Mouse (Mus musculus): ENCODE measurements around the gene Lactb.

GRCm38 (mm10) chr9:67005161-67005742 is 30.0 kb upstream of the Lactb start:
- TF ChIP-seq GATA1 (IDR thresholded peaks at IDR 0.05; ENCODE audit: low read length) (no peak), TAL1 (IDR thresholded peaks at IDR 0.05; ENCODE audit: low read length) (no peak)
